Mouse (Mus musculus): ENCODE measurements around the gene Tecr.

DNA sequence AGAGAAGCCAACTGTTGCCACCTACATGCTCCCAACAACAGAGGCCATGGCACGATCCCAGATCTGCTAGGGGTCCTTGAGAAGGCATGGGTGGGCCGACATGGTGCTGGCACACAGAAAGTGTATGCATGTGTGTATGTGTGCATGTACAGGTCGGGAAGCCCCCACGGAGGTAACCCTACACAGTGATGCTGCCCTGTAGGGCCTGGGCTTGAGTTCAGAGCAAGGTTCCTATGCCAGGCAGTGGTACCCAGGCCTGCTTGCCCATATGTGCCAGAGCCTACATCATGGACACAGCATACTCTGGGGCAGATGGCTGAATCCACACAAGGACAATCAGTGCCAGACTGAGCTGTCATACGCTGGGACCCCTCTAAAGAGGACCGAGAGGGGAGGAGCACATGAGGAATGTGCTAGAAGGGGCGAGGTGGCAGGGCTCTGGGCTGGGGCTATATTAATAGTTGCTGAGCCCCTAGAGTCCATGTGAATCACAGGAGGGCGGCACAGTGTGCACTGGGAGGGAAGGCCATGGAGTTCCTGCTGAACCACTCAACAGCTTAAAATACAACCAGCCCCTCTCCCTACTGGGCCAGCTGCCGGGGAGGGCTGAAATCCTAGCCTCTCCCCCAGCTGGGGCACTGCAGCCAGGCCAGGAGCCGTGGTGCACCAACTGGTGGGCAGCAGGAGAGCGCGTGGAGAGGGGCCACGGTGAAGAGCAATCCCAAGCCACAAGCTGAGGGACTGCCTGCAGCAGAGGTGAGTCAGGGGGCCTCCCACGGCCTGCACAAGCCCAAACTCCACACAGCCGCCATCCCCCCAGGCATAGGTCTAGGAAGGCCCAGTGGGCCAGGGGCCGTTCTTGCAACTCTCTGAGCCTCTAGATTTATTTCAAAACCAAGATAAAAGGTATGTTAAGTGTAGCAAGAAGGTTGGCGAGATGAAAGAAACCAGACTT, 31.9 kb downstream of the Tecr start:
- no peak for TF ChIP-seq POLR2AphosphoS2 (IDR thresholded peaks at IDR 0.05; ENCODE audit: low read length)
- no peak for TF ChIP-seq USF2 (IDR thresholded peaks at IDR 0.05; ENCODE audit: borderline replicate concordance in 1 of 2, insufficient read depth in 1 of 2, low read depth in 1 of 2, low read length in 2 of 2)
- TF ChIP-seq USF1 (IDR thresholded peaks at IDR 0.05; ENCODE audit: low read depth, low read length) = no peak
- no peak for TF ChIP-seq SIN3A (IDR thresholded peaks at IDR 0.05; ENCODE audit: low read length)
- no peak for TF ChIP-seq NRF1 (IDR thresholded peaks at IDR 0.05; ENCODE audit: insufficient read depth, low read depth, low read length, poor library complexity, severe bottlenecking)
- no peak for TF ChIP-seq CHD1 (IDR thresholded peaks at IDR 0.05; ENCODE audit: low read depth, low read length)
- no peak for TF ChIP-seq POLR2A (IDR thresholded peaks at IDR 0.05; ENCODE audit: control insufficient read depth in 1 of 2, insufficient read depth in 1 of 2, low read depth in 1 of 2, low read length in 2 of 2, poor library complexity in 1 of 2)
